Mouse (Mus musculus): ENCODE data around the gene Bpifb2.

GRCm38 (mm10) chr2:153860315-153860714 lies 14.5 kb upstream of the Bpifb2 start:
- TF ChIP-seq TAL1 (conservative IDR thresholded peaks at IDR 0.05; ENCODE audit: low read depth, low read length) (no peak), CTCF (IDR thresholded peaks at IDR 0.05; ENCODE audit: low read depth, low read length) (no peak), POLR2AphosphoS5 (IDR thresholded peaks at IDR 0.05; ENCODE audit: insufficient replicate concordance, low read depth, low read length) (no peak), GATA1 (IDR thresholded peaks at IDR 0.05; ENCODE audit: borderline replicate concordance, low read length) (no peak), GATA2 (IDR thresholded peaks at IDR 0.05; ENCODE audit: borderline replicate concordance, low read depth, low read length) (no peak)
